Mouse (Mus musculus): ENCODE measurements at regions not wholly inside any gene's neighbourhood (a gene's known extent, or its start where the extent isn't known, plus 50 kb on each side); places are given as distances from the start of the nearest gene placed in this dataset.

GRCm38 (mm10) chr5:91822844-91823576, 139.9 kb downstream of the Rchy1 start:
- Histone ChIP-seq H3K9ac (ENCODE audit: low read depth, poor library complexity, severe bottlenecking) (no peak overlapping the region), H3K9me3 (replicated peaks; ENCODE audit: control insufficient read depth, insufficient read depth, low read length, poor library complexity, severe bottlenecking) (no peaks in the 10 kb centered on the region; the same call in 1 of the 2 replicates), H3K4me1 (ENCODE audit: control insufficient read depth, insufficient read depth, low read length) (no peaks in the 10 kb centered on the region), H3K27me3 (ENCODE audit: control insufficient read depth, insufficient read depth, low read length, poor library complexity, severe bottlenecking) (no peaks in the 10 kb centered on the region), H3K4me3 (ENCODE audit: low read depth, low read length) (no peak overlapping the region), H3K36me3 (ENCODE audit: control insufficient read depth, insufficient read depth, low read length, poor library complexity, severe bottlenecking) (no peaks in the 10 kb centered on the region), H3K27ac (ENCODE audit: insufficient read depth, low read length) (no peak overlapping the region)
- no peak for TF ChIP-seq POLR2A (IDR thresholded peaks at IDR 0.05; ENCODE audit: insufficient read depth, low read length)
- TF ChIP-seq EP300 (IDR thresholded peaks at IDR 0.05; ENCODE audit: insufficient read depth, low read depth, low read length) = no peak
- TF ChIP-seq CTCF (IDR thresholded peaks at IDR 0.05; ENCODE audit: low read depth, low read length) = no peak

GRCm38 (mm10) chr5:91818800-91819199, 144.1 kb downstream of the Rchy1 start:
- TF ChIP-seq POLR2A (IDR thresholded peaks at IDR 0.05; ENCODE audit: insufficient read depth, low read length) (no peak), CTCF (IDR thresholded peaks at IDR 0.05; ENCODE audit: low read depth, low read length) (no peak), EP300 (IDR thresholded peaks at IDR 0.05; ENCODE audit: insufficient read depth, low read depth, low read length) (no peak)
- H3K36me3 ChIP-seq (ENCODE audit: control insufficient read depth, insufficient read depth, low read length, poor library complexity, severe bottlenecking) = no peaks in the 10 kb centered on the region
- no peak overlapping the region for H3K9ac ChIP-seq (ENCODE audit: low read depth, poor library complexity, severe bottlenecking)
- H3K4me3 ChIP-seq (ENCODE audit: low read depth, low read length) = no peak overlapping the region
- no peaks in the 10 kb centered on the region for H3K9me3 ChIP-seq (replicated peaks; ENCODE audit: control insufficient read depth, insufficient read depth, low read length, poor library complexity, severe bottlenecking)
- no peaks in the 10 kb centered on the region for H3K27me3 ChIP-seq (ENCODE audit: control insufficient read depth, insufficient read depth, low read length, poor library complexity, severe bottlenecking)
- no peak overlapping the region for H3K27ac ChIP-seq (ENCODE audit: insufficient read depth, low read length)
- no peaks in the 10 kb centered on the region for H3K4me1 ChIP-seq (ENCODE audit: control insufficient read depth, insufficient read depth, low read length)

GRCm38 (mm10) chr5:91818195-91818594, 144.7 kb downstream of the Rchy1 start:
- H3K9ac ChIP-seq (ENCODE audit: low read depth, poor library complexity, severe bottlenecking) = no peak overlapping the region
- H3K9me3 ChIP-seq (replicated peaks; ENCODE audit: control insufficient read depth, insufficient read depth, low read length, poor library complexity, severe bottlenecking) = no peaks in the 10 kb centered on the region
- H3K4me3 ChIP-seq (ENCODE audit: low read depth, low read length) = no peak overlapping the region
- no peaks in the 10 kb centered on the region for H3K36me3 ChIP-seq (ENCODE audit: control insufficient read depth, insufficient read depth, low read length, poor library complexity, severe bottlenecking)
- TF ChIP-seq CTCF (IDR thresholded peaks at IDR 0.05; ENCODE audit: low read depth, low read length) (no peak), EP300 (IDR thresholded peaks at IDR 0.05; ENCODE audit: insufficient read depth, low read depth, low read length) (no peak), POLR2A (IDR thresholded peaks at IDR 0.05; ENCODE audit: insufficient read depth, low read length) (no peak)
- no peaks in the 10 kb centered on the region for H3K27me3 ChIP-seq (ENCODE audit: control insufficient read depth, insufficient read depth, low read length, poor library complexity, severe bottlenecking)
- no peak overlapping the region for H3K27ac ChIP-seq (ENCODE audit: insufficient read depth, low read length)
- H3K4me1 ChIP-seq (ENCODE audit: control insufficient read depth, insufficient read depth, low read length) = no peaks in the 10 kb centered on the region

- no peaks in the 10 kb centered on the region for H3K9me3 ChIP-seq (replicated peaks; ENCODE audit: control insufficient read depth, insufficient read depth, low read length, poor library complexity, severe bottlenecking)
- no peak overlapping the region for H3K9ac ChIP-seq (ENCODE audit: low read depth, poor library complexity, severe bottlenecking)
- H3K27ac ChIP-seq (ENCODE audit: insufficient read depth, low read length) = no peak overlapping the region
- no peaks in the 10 kb centered on the region for H3K4me1 ChIP-seq (ENCODE audit: control insufficient read depth, insufficient read depth, low read length)
- H3K4me3 ChIP-seq (ENCODE audit: low read depth, low read length) = no peak overlapping the region
- H3K27me3 ChIP-seq (ENCODE audit: control insufficient read depth, insufficient read depth, low read length, poor library complexity, severe bottlenecking) = no peaks in the 10 kb centered on the region
- no peaks in the 10 kb centered on the region for H3K36me3 ChIP-seq (ENCODE audit: control insufficient read depth, insufficient read depth, low read length, poor library complexity, severe bottlenecking)
- TF ChIP-seq POLR2A (IDR thresholded peaks at IDR 0.05; ENCODE audit: insufficient read depth, low read length) (no peak), EP300 (IDR thresholded peaks at IDR 0.05; ENCODE audit: insufficient read depth, low read depth, low read length) (no peak), CTCF (IDR thresholded peaks at IDR 0.05; ENCODE audit: low read depth, low read length) (no peak)
Observed at GRCm38 (mm10) chr5:91816376-91816950, 146.4 kb downstream of the Rchy1 start.

- Histone ChIP-seq H3K4me3 (ENCODE audit: low read depth, low read length) (no peak overlapping the region), H3K36me3 (ENCODE audit: control insufficient read depth, insufficient read depth, low read length, poor library complexity, severe bottlenecking) (no peaks in the 10 kb centered on the region), H3K27ac (ENCODE audit: insufficient read depth, low read length) (no peak overlapping the region), H3K9me3 (replicated peaks; ENCODE audit: control insufficient read depth, insufficient read depth, low read length, poor library complexity, severe bottlenecking) (no peaks in the 10 kb centered on the region), H3K27me3 (ENCODE audit: control insufficient read depth, insufficient read depth, low read length, poor library complexity, severe bottlenecking) (no peaks in the 10 kb centered on the region), H3K4me1 (ENCODE audit: control insufficient read depth, insufficient read depth, low read length) (no peaks in the 10 kb centered on the region), H3K9ac (ENCODE audit: low read depth, poor library complexity, severe bottlenecking) (no peak overlapping the region)
- no peak for TF ChIP-seq POLR2A (IDR thresholded peaks at IDR 0.05; ENCODE audit: insufficient read depth, low read length)
- TF ChIP-seq EP300 (IDR thresholded peaks at IDR 0.05; ENCODE audit: insufficient read depth, low read depth, low read length) = no peak
- no peak for TF ChIP-seq CTCF (IDR thresholded peaks at IDR 0.05; ENCODE audit: low read depth, low read length)
Observed at GRCm38 (mm10) chr5:91814956-91815355, 147.9 kb downstream of the Rchy1 start.

GRCm38 (mm10) chr5:91814417-91814762, 148.5 kb downstream of the Rchy1 start:
- no peak overlapping the region for H3K4me3 ChIP-seq (ENCODE audit: low read depth, low read length)
- H3K27ac ChIP-seq (ENCODE audit: insufficient read depth, low read length) = no peak overlapping the region
- no peak for TF ChIP-seq EP300 (IDR thresholded peaks at IDR 0.05; ENCODE audit: insufficient read depth, low read depth, low read length)
- no peak for TF ChIP-seq POLR2A (IDR thresholded peaks at IDR 0.05; ENCODE audit: insufficient read depth, low read length)
- no peak for TF ChIP-seq CTCF (IDR thresholded peaks at IDR 0.05; ENCODE audit: low read depth, low read length)
- no peaks in the 10 kb centered on the region for H3K36me3 ChIP-seq (ENCODE audit: control insufficient read depth, insufficient read depth, low read length, poor library complexity, severe bottlenecking)
- no peaks in the 10 kb centered on the region for H3K27me3 ChIP-seq (ENCODE audit: control insufficient read depth, insufficient read depth, low read length, poor library complexity, severe bottlenecking)
- H3K9ac ChIP-seq (ENCODE audit: low read depth, poor library complexity, severe bottlenecking) = no peak overlapping the region
- H3K4me1 ChIP-seq (ENCODE audit: control insufficient read depth, insufficient read depth, low read length) = no peaks in the 10 kb centered on the region
- no peaks in the 10 kb centered on the region for H3K9me3 ChIP-seq (replicated peaks; ENCODE audit: control insufficient read depth, insufficient read depth, low read length, poor library complexity, severe bottlenecking)

Data from ES-Bruce4 (cell line).